Mouse (Mus musculus) G1E-ER4 (cell line): ENCODE results near the gene Six5. TPM values are rescaled to one million over a fixed set of nuclear protein-coding genes. Genes with fewer than 3 reads are reported as not detected.

Source experiments
- GATA1 ChIP-seq: IDR thresholded peaks from one replicate; pipeline ENCODE4 v1.8.0; 2012; ENCODE audit warnings: low read length, inconsistent platforms
- polyA plus RNA-seq: library from polyadenylated mRNA; stranded (reverse); fragments of >175 nt; gene quantifications from 2 replicates; pipeline ENCODE4 v1.2.3, GENCODE M21; 2012

Six5 gene
- polyA plus RNA-seq, 1 experiment: 21.4 TPM

DNA sequence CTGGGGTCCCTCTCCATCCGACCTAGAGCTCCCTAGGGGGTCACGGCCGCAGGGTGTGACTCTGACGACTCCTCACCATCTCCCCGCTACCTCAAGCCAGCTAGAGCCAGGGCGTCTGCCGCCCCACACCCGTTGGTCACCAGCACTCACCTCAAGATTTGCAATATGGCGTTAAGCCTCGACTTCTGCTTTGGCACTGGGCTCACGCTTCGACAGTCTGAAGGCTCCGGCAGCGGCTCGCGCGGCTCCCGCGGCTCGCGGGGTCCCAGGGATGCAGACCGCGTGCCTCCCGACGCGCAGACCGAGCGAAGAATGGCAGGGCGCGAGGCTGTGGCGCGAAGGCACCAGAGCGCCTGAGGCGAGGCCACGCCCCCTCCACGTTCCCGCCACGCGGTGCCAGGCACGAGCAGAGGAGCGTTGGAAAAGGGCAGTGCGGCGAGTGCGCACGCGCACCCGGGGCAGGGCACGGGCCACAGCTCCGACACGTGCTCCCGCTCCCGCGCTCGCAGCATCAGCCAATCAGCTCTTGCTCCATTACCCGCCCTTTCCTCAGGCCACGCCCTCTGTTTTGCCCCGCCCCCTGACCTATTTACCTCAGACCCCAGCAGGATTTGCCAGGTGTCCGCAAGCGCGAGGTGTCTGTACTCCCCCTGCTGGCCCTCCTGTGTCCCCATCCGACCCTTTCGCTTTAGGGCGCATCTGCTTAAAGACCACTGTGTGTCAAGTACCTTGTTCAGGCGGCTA is 23.8 kb downstream of the Six5 start, which contains the start of gene Gm4969:
Gene Gm4969 (minus strand): TSS at position 341 of the 744 bp plus-strand sequence.
- no peak for TF ChIP-seq GATA1

DNA sequence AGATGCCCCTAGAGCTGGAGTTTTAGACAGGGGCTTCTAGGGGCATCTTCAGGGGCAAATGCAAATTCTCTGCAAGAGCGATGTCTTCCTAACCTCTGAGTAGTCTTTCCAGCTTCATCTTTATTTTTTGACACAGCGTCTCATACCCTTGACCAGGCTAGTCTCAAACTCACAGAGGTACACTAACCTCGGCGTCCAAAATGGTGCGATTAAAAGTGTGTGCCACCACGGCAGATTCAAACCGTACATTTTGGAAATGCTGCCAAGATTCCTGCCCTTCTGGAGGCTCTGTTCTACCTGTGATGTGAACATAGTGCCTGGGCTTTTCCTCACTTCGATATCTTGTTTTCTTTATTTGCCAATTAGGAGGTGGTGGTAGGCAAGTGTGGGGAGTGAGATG is 24.7 kb downstream of the Six5 start:
- no peak for TF ChIP-seq GATA1

DNA sequence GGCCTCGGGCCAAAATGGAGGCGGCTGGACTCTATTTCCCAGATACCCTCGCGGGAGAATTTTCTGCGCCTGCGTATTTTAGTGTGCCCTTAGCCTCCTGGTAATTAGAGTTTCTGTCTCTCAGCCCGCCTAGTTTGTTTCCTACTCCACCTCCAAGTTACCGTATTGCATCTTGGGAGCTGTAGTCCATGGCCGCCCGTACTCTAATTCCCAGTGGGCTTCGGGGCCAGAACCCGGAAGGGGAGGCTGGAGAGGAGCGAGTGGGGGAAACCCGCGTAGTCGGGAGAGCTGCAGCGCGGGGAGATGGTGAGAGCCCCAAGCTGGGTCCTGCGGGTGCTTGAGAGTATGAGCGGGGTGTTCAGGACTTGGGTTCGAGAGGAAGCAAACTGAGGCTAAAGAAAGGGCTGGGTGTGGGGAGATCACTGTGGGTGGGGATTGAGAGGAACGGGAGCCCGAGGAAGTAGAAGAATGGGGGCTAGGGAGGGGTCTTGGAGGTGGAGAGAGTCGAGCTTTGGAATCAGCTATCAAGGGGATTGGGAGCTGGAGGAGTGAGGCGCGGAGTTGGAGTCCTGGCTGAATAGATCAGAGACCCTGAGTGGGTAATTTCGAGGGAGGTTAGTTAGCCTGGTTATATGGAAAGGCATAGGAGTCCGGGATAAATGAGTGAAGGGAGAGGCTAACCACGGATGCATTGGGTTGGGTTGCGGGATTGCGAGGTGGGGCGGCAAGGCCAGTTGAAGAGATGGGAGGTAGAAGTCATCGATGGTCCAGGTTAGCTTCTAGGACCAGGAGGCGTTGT is 25.4 kb downstream of the Six5 start, which contains the start of gene Fbxo46:
Gene Fbxo46 (plus strand): TSS at position 229 of the 799 bp plus-strand sequence.
- no peak for TF ChIP-seq GATA1

DNA sequence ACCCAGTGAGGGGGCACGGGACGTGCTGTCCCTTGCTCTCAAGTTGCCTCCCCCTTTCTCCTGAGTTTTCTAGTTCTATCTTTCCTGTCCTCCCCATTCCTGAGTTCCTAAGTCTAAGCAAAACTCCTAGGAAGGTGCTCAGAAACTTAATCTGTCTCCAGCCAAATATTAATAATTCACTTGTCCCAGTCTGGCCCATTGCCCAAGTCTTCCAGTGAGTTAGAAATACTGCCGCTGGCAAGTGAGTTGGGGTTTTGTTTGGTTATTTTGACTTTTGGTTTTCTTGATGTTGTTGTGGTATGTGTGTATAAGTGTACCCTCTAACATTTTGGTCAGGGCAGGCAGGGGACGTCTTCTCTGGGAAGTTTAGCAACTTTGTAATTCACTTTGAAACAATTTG is 27.3 kb downstream of the Six5 start:
- no peak for TF ChIP-seq GATA1

DNA sequence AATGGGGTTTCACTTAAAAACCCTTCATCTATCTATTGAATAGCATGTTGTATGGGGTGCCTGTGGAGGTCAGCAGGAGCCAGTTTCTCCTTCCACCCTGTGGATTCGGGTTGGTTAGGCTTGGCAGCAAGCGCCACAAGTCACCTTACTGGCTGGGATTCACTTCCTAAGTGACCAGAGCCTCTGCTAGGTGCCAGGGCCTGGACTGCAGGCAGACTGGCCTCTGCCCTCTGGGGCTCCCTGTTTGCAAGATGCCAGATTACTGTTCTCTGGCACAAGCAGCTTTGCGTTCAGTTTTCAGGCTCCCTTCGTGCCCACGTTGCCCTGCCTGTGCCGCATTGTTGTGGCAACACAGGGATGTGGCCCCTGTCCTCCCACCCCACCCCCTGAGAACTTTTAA is 30.3 kb downstream of the Six5 start:
- no peak for TF ChIP-seq GATA1

DNA sequence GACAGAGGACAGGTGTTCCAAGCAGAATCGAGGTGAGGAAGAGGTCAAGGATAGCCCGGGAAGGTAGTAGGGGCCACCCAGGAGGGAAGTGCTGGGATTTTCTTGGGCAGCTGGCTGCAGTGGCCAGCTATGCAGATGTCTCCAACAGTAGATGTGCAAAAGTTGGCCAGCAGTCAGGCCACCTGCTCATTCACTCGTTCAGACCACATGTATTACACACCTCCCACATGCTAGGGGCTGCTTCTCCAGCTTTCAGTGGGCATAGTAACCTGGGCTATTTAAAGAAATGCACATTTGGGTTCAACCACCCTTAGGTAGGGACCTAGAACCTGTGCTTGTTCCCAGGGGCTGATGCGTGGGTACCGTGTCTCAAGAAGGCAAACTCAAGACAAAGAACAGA is 33.4 kb downstream of the Six5 start:
- TF ChIP-seq GATA1: no peak

DNA sequence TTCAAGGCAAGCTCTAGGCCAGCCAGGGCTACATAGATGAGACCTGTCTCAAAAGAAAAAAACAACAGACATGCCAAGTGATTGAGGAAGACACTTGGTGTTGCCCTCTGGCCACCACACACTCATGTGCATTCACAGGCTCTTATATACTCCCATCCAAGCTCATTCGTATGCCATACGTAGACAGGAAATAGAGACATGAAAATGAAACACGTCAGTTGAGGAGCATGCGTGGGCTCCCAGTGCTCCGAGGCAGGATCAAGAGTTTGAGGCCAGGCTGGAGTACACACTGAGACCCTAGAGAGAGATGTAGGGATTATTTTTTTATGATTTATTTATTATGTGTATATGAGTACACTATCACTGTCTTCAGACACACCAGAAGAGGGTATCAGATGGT is 35.0 kb downstream of the Six5 start:
- no peak for TF ChIP-seq GATA1

DNA sequence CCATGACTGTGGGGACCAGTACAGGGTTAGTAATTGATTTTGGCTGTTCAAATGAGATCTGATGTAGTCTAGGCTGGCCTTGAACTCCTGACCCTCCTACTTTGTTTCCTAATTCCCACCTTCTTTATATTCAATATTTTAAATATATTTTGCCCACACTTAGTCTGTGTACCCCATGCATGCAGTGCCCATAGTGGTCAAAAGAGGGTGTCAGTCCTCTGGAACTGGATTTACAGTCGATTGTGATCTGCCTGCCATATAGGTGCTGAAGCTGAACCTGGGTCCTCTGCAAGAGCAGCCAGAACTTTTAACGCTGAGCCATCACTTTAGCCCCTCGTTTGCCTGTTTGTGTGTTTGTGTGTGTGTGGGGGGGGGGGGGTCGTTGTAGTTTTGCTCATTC is 36.3 kb downstream of the Six5 start:
- TF ChIP-seq GATA1: no peak

DNA sequence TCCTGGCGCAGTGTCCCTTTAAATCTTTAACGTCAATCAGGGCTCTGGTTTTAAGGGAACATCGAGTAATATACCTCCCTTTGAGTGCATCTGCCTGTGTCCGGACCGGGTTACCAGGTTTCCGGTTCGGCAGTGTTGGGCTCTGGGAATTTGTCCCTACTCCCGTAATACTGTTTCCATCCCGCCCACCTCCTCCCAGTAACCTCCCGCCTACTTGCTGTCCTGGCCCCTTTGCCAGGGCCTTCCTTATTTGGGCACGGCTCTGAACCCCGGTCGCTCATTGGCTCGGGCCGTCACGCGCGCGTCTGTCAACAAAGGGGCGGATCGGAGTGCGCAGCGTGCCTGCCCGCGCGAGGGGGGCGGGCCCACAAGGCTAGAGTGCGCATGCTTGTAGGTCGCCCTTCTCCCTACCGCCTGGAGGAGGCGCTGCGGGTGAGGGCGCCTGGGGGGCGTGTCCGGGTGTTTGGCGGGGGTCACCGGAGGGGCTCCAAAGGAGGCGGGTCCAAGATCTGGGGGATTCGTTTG is 37.0 kb downstream of the Six5 start:
- TF ChIP-seq GATA1: no peak

DNA sequence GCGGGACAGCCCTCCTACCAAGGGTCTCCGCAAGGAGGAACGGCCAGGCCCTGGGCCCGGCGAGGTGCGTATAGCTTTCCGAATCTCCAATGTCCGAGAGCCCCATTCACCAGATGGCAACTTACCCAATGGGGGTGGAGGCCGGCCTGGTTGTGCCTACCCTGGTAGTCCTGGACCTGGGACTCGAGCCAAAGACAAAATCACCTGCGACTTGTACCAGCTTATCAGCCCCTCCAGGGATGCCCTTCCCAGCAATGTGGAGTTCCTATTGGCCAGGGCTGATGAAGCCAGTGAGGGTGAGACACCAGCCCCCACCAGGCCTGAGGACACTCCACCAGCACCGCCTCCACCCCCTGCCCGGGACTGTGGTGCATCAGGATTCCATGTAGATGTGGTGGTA is 41.8 kb downstream of the Six5 start:
- TF ChIP-seq GATA1: no peak

DNA sequence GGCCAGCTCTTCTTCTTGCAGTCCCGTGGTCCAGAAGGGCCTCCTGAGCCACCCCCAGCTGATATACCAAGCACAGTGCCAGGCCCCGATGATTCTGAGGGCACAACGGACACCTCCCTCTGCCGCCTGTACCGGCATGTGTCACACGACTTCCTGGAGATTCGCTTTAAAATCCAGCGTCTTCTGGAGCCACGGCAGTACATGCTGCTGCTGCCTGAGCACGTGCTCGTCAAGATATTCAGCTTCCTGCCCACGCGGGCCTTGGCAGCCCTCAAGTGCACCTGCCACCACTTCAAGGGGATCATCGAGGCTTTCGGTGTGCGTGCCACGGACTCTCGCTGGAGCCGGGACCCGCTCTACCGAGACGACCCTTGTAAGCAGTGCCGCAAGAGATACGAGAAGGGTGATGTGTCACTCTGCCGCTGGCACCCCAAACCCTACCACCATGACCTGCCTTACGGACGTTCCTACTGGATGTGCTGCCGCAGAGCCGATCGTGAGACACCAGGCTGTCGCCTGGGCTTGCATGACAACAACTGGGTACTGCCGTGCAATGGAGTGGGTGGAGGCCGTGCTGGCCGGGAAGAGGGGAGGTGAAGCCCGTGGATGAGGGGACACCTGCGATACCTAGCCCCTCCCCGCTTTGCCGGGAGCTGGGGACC is 42.4 kb downstream of the Six5 start:
- TF ChIP-seq GATA1: no peak

DNA sequence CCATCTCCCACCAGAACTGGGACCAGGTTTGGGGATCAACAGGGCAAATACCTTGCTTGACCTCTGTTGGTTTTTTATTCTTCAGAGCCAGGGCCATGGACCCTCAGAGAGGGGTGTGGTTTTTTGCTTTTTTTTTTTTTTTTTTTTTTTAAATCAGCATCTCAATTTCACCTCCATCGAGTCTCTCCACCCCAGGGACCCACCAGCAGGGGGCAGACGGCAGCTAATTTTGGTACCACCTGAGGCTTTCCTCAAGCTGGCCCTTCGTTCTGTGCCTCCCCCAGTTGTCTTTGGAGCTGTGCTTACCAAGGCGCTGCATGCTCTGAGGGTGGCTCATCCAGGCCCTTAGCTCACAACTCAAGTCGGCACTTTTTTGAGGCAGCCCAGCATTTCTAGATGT is 43.0 kb downstream of the Six5 start:
- TF ChIP-seq GATA1: no peak

DNA sequence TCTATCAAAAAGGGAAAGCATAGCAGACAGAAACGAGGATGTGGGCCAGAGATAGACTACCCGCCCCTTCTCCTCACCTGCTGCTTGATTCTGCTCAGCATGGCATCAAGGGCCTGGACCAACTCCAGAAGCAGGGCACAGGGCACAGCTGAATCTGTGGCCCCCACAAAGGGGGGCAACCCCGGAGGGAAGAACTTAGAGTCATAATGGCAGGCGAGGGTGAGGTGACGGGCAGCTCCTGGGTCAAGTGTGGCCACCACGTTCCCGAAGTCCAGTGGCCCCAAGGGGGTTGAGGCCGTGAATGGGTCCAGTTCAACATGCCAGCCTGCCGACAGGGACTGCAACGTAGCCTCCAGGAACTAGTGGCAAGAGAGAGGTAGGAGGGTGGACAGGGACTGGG is 52.4 kb downstream of the Six5 start:
- TF ChIP-seq GATA1: no peak

DNA sequence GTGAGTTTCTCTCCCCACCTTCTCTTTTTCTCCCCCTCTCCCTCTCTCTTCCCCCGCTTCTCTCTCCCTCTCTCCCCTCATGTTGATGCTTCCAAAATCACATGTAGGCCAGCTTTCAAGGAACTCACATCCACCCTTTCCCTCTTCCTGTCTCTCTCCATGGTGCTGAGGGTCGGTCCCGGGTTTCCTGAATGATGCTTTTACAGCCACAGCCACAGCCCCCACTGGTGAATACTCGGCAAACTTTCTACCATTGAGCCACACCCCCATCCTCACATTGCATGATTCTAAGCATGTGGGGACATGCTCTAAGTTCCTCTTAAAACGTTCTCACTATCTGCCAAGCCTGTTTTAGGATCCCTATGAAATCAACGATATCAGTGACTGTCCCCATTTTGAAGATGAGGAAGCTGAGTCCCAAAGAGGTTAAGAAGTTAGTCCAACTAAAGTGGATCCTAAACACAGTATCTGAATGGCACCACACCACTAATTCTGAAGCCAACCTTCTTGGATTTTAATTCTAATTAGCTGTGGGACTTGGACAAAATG is 53.2 kb downstream of the Six5 start:
- TF ChIP-seq GATA1: no peak

Other genes starting within 250 kb of the Six5 start
- gene Pglyrp1, start 223.3 kb upstream of the Six5 start, polyA plus RNA-seq: not detected in 2 replicates
- 81.8 and 103 TPM in 2 replicates for gene Ccdc61, start 184.2 kb upstream of the Six5 start, polyA plus RNA-seq
- not detected in 2 replicates for gene Nova2, start 168.7 kb upstream of the Six5 start, polyA plus RNA-seq
- gene Nanos2, start 107.2 kb upstream of the Six5 start, polyA plus RNA-seq: not detected in 2 replicates
- 32.1 and 38.6 TPM in 2 replicates for gene Mypop, start 103.3 kb upstream of the Six5 start, polyA plus RNA-seq
- 175 and 217 TPM in 2 replicates for gene Irf2bp1, start 90.5 kb upstream of the Six5 start, polyA plus RNA-seq
- gene Foxa3, start 71.1 kb upstream of the Six5 start, polyA plus RNA-seq: 0.04 TPM in 1 of 2 replicates, not detected in the other
- 336 and 348 TPM in 2 replicates for gene Sympk, start 70.2 kb upstream of the Six5 start, polyA plus RNA-seq
- 0.04 and 0.06 TPM in 2 replicates for gene Rsph6a, start 39.9 kb upstream of the Six5 start, polyA plus RNA-seq
- gene Dmwd, start 18.4 kb upstream of the Six5 start, polyA plus RNA-seq: 170 and 197 TPM in 2 replicates
- 71.8 and 88.9 TPM in 2 replicates for gene Dmpk, start 10.7 kb upstream of the Six5 start, polyA plus RNA-seq
- gene Gm4969, start 23.8 kb downstream of the Six5 start, polyA plus RNA-seq: not detected in 2 replicates
- 26.5 and 28.7 TPM in 2 replicates for gene Fbxo46, start 25.3 kb downstream of the Six5 start, polyA plus RNA-seq
- gene Qpctl, start 54.7 kb downstream of the Six5 start, polyA plus RNA-seq: 11.6 and 11.8 TPM in 2 replicates
- 80.6 and 135 TPM in 2 replicates for gene Snrpd2, start 55.1 kb downstream of the Six5 start, polyA plus RNA-seq
- gene Gipr, start 71.5 kb downstream of the Six5 start, polyA plus RNA-seq: 2.0 and 3.0 TPM in 2 replicates
- 26.9 and 30.2 TPM in 2 replicates for gene Eml2, start 81.8 kb downstream of the Six5 start, polyA plus RNA-seq
- gene Gpr4, start 117.9 kb downstream of the Six5 start, polyA plus RNA-seq: 0.11 and 0.17 TPM in 2 replicates
- 15.7 and 17.2 TPM in 2 replicates for gene Opa3, start 133.7 kb downstream of the Six5 start, polyA plus RNA-seq
- gene Vasp, start 177.2 kb downstream of the Six5 start, polyA plus RNA-seq: 588 and 783 TPM in 2 replicates
- not detected in 2 replicates for gene Ppm1n, start 185.5 kb downstream of the Six5 start, polyA plus RNA-seq
- 0.65 and 0.72 TPM in 2 replicates for gene Rtn2, start 188.0 kb downstream of the Six5 start, polyA plus RNA-seq
- gene Fosb, start 215.5 kb downstream of the Six5 start, polyA plus RNA-seq: 0.52 and 0.54 TPM in 2 replicates